Mouse (Mus musculus) megakaryocyte, embryonic 14.5 days (primary cell): ENCODE results near the gene Tbk1.

Source experiments
- FLI1 ChIP-seq: IDR thresholded peaks from 2 replicates; pipeline ENCODE4 v1.6.1; 2012; ENCODE audit warnings: low read length, inconsistent platforms, mixed read lengths
- GATA1 ChIP-seq: IDR thresholded peaks from 3 replicates; pipeline ENCODE4 v1.6.1; 2012; ENCODE audit warnings: mixed read lengths, low read length, inconsistent platforms, borderline replicate concordance

DNA sequence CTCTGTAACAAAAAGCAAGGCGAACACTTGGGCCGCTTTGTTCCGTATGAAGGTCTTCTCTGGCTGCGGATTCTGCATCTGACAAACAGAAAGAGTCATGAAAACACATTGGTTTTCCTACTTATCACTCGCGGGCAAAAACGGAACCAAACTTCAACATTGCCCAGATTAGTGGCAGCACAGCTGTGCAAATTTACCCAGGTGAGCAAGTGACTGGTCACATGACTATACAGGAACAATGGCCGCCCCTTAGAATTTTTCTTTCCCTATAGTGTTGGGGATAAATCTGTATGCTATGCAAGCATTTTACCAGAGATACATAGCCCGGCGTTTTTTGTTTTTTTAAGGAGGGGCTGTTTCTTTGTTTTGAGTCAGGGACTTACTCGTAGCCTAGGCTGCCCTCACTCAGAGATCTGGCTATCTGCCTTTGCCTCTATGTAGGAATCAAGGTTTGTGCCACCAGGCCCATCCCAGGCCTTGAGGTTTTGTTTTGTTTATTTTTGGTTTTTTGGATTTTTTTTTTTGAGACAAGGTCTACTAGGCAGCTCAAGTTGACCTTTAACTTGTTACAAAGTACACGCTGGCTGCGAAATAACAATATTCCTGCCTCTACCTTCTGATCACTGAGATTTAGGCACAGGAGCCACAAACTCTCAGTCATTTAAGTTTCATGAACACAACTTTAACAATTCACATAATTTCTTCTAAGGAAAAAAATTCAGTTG lies 28.7 kb upstream of the Tbk1 start:
- no peak for TF ChIP-seq GATA1
- no peak for TF ChIP-seq FLI1
